Mouse (Mus musculus): ENCODE data around the gene Ptpn22. TPM values are rescaled to one million over a fixed set of nuclear protein-coding genes. Genes with fewer than 3 reads are reported as not detected.
"Not testable (repeated sequence)": the region's sequence is repeated elsewhere in the genome, so short reads cannot be mapped to it uniquely, and the experiment has no call there.

The Ptpn22 gene
- total RNA-seq (2021), result under 1 TPM; 0.37 to 0.75 TPM
- long read RNA-seq, experiment 1, result 0 reads
- long read RNA-seq, experiment 2, result 0 reads

- DNase-seq, result no peak
Observed at GRCm38 (mm10) chr3:103858881-103859801, at the start of gene Ptpn22. TSS of gene Ptpn22 (plus strand) at chr3:103859795.

GRCm38 (mm10) chr3:103809799-103810150 is 49.8 kb upstream of the Ptpn22 start:
- intact Hi-C loops (cut with DNase I; ENCODE audit: low total_unique reads), result loop anchor here (5.0 kb wide), 1 partner anchor 62 kb away; no protein-coding TSS in a partner anchor
- DNase-seq, result no peak

More at GRCm38 (mm10) chr3:103858881-103859801, at the start of gene Ptpn22:
- intact Hi-C loops (cut with DNase I; ENCODE audit: low total_unique reads), result no loop called here

- intact Hi-C loops (cut with DNase I; ENCODE audit: low total_unique reads), result loop anchor here (5.0 kb wide), 1 partner anchor 64 kb away; no protein-coding TSS in a partner anchor
- DNase-seq, result no peak
Observed at GRCm38 (mm10) chr3:103810967-103811366, 48.6 kb upstream of the Ptpn22 start.

GRCm38 (mm10) chr3:103827548-103827947 is 32.0 kb upstream of the Ptpn22 start:
- no peak for DNase-seq
- intact Hi-C loops (cut with DNase I; ENCODE audit: low total_unique reads), result no loop called here

GRCm38 (mm10) chr3:103829036-103829435 is 30.6 kb upstream of the Ptpn22 start:
- intact Hi-C loops (cut with DNase I; ENCODE audit: low total_unique reads), result no loop called here
- DNase-seq, result no peak

GRCm38 (mm10) chr3:103830681-103831080 is 28.9 kb upstream of the Ptpn22 start:
- intact Hi-C loops (cut with DNase I; ENCODE audit: low total_unique reads); DNase-seq: not testable (repeated sequence)

- DNase-seq, result no peak
- intact Hi-C loops (cut with DNase I; ENCODE audit: low total_unique reads), result no loop called here
Observed at GRCm38 (mm10) chr3:103831146-103831545, 28.4 kb upstream of the Ptpn22 start.

- intact Hi-C loops (cut with DNase I; ENCODE audit: low total_unique reads), result no loop called here
- DNase-seq, result no peak
Observed at GRCm38 (mm10) chr3:103832426-103832825, 27.2 kb upstream of the Ptpn22 start, which contains the start of gene Bcl2l15. TSS of gene Bcl2l15 (plus strand) at chr3:103832601.

- intact Hi-C loops (cut with DNase I; ENCODE audit: low total_unique reads), result no loop called here
- DNase-seq, result no peak
Observed at GRCm38 (mm10) chr3:103834001-103834400, 25.6 kb upstream of the Ptpn22 start.

- DNase-seq, result no peak
- intact Hi-C loops (cut with DNase I; ENCODE audit: low total_unique reads), result no loop called here
Observed at GRCm38 (mm10) chr3:103835272-103835950, 24.2 kb upstream of the Ptpn22 start.

- intact Hi-C loops (cut with DNase I; ENCODE audit: low total_unique reads), result no loop called here
- DNase-seq, result no peak
Observed at GRCm38 (mm10) chr3:103835951-103836310, 23.7 kb upstream of the Ptpn22 start.

GRCm38 (mm10) chr3:103836453-103836852 is 23.1 kb upstream of the Ptpn22 start:
- no peak for DNase-seq
- intact Hi-C loops (cut with DNase I; ENCODE audit: low total_unique reads), result no loop called here

- no peak for DNase-seq
- intact Hi-C loops (cut with DNase I; ENCODE audit: low total_unique reads), result no loop called here
Observed at GRCm38 (mm10) chr3:103839711-103840110, 19.9 kb upstream of the Ptpn22 start.

- DNase-seq; intact Hi-C loops (cut with DNase I; ENCODE audit: low total_unique reads): not testable (repeated sequence)
Observed at GRCm38 (mm10) chr3:103840195-103840594, 19.4 kb upstream of the Ptpn22 start.

GRCm38 (mm10) chr3:103840946-103841345 is 18.6 kb upstream of the Ptpn22 start:
- DNase-seq; intact Hi-C loops (cut with DNase I; ENCODE audit: low total_unique reads): not testable (repeated sequence)

- intact Hi-C loops (cut with DNase I; ENCODE audit: low total_unique reads), result no loop called here
- DNase-seq, result no peak
Observed at GRCm38 (mm10) chr3:103850644-103851363, 8.8 kb upstream of the Ptpn22 start.

- no peak for DNase-seq
- intact Hi-C loops (cut with DNase I; ENCODE audit: low total_unique reads), result no loop called here
Observed at GRCm38 (mm10) chr3:103851481-103851880, 8.1 kb upstream of the Ptpn22 start.

- intact Hi-C loops (cut with DNase I; ENCODE audit: low total_unique reads), result no loop called here
- no peak for DNase-seq
Observed at GRCm38 (mm10) chr3:103851882-103852281, 7.7 kb upstream of the Ptpn22 start.

GRCm38 (mm10) chr3:103852565-103853299 is 6.9 kb upstream of the Ptpn22 start:
- intact Hi-C loops (cut with DNase I; ENCODE audit: low total_unique reads), result no loop called here
- peak; percentile 19 for DNase-seq

All from gastrocnemius, postnatal 14 days (tissue).